Comparison of ENCODE assay signal across 8 mouse cellular contexts in genomic region chr13:55212011-55212360, GRCm38 (mm10). TPM values are rescaled to one million over a fixed set of nuclear protein-coding genes. Genes with fewer than 3 reads are reported as not detected.
DNase-seq lines count a peak whose midpoint lies in the region; ATAC-seq and TF ChIP-seq lines count a peak whose summit lies in the region.

No protein-coding gene starts in this region.

- dilution Hi-C loops in CH12.LX (cut with MboI; ENCODE audit: extremely low pct_ligation_motif_present, extremely low pct_unique_long_range_greater_than_20kb, low sequenced_read_pairs), result no loop called here

- 0% methylated on average over 8 of the region's 32 CpGs for WGBS in cerebellum, adult 2 months
- 0% methylated on average over 11 of the region's 32 CpGs for WGBS in forebrain, embryonic 11.5 days
- 0% methylated on average over 4 of the region's 32 CpGs for WGBS in hindbrain, embryonic 16.5 days
- WGBS in liver, embryonic 15.5 days (ENCODE audit: insufficient replicate concordance), result 0% methylated on average over 13 of the region's 32 CpGs
- WGBS in neural tube, embryonic 13.5 days, result 0% methylated on average over 2 of the region's 32 CpGs

- peaks cover 28% of the 10 kb centered on the region for H3K79me2 ChIP-seq in CH12.LX (replicated peaks; ENCODE audit: control insufficient read depth, extremely low read depth, insufficient read depth, poor library complexity, severe bottlenecking)

- TF ChIP-seq POLR2A in cerebellum, adult 2 months (IDR thresholded peaks at IDR 0.05; ENCODE audit: borderline replicate concordance, insufficient read depth, low read length), result no peak
- no peak for TF ChIP-seq POLR2A in CH12.LX (IDR thresholded peaks at IDR 0.05; ENCODE audit: low read depth, low read length)

- H3K4me2 ChIP-seq in CH12.LX (ENCODE audit: insufficient read depth, low read depth, poor library complexity, severe bottlenecking), result no peak overlapping the region
- H3K4me2 ChIP-seq in forebrain, embryonic 11.5 days (ENCODE audit: low read depth, low read length, severe bottlenecking), result peak overlapping the region; percentile 88
- H3K4me2 ChIP-seq in hindbrain, embryonic 16.5 days (ENCODE audit: low read length), result peak overlapping the region; percentile 74
- H3K4me2 ChIP-seq in liver, embryonic 15.5 days, result peak overlapping the region; percentile 100
- peak overlapping the region; percentile 82 for H3K4me2 ChIP-seq in neural tube, embryonic 13.5 days

- H3K9me3 ChIP-seq in CH12.LX (replicated peaks; ENCODE audit: low read length), result peaks cover 23% of the 10 kb centered on the region
- no peaks in the 10 kb centered on the region for H3K9me3 ChIP-seq in forebrain, embryonic 11.5 days (ENCODE audit: control insufficient read depth, low read length)
- H3K9me3 ChIP-seq in hindbrain, embryonic 16.5 days (ENCODE audit: control insufficient read depth, low read length), result no peaks in the 10 kb centered on the region
- no peaks in the 10 kb centered on the region for H3K9me3 ChIP-seq in liver, embryonic 15.5 days (replicated peaks)
- H3K9me3 ChIP-seq in neural tube, embryonic 13.5 days, result no peaks in the 10 kb centered on the region

- H3K27ac ChIP-seq in cerebellum, adult 2 months (ENCODE audit: insufficient read depth, low read length), result peak overlapping the region; percentile 97
- peak overlapping the region; percentile 68 for H3K27ac ChIP-seq in CH12.LX (ENCODE audit: insufficient read depth, low read depth)
- H3K27ac ChIP-seq in forebrain, embryonic 11.5 days (ENCODE audit: low read depth, low read length), result peak overlapping the region; percentile 98
- peak overlapping the region; percentile 94 for H3K27ac ChIP-seq in hindbrain, embryonic 16.5 days (ENCODE audit: low read depth, low read length)
- H3K27ac ChIP-seq in liver, embryonic 15.5 days (replicated peaks), result peak overlapping the region; percentile 93
- peak overlapping the region; percentile 98 for H3K27ac ChIP-seq in neural tube, embryonic 13.5 days (replicated peaks)

- TF ChIP-seq EP300 in CH12.LX (IDR thresholded peaks at IDR 0.05; ENCODE audit: low read length), result no peak

- peak; percentile 61 for ATAC-seq in forebrain, embryonic 11.5 days (replicated peaks; ENCODE audit: low FRiP score)
- peak; percentile 58 for ATAC-seq in hindbrain, embryonic 16.5 days
- peak; percentile 32 for ATAC-seq in liver, embryonic 15.5 days (ENCODE audit: insufficient read depth)
- ATAC-seq in neural tube, embryonic 13.5 days (ENCODE audit: low read depth), result peak; percentile 52

- TF ChIP-seq RAD21 in CH12.LX (IDR thresholded peaks at IDR 0.05; ENCODE audit: low read depth, low read length), result no peak

- no peaks in the 10 kb centered on the region for H3K27me3 ChIP-seq in cerebellum, adult 2 months (ENCODE audit: control insufficient read depth, insufficient read depth, low read length)
- no peaks in the 10 kb centered on the region for H3K27me3 ChIP-seq in CH12.LX (replicated peaks)
- H3K27me3 ChIP-seq in forebrain, embryonic 11.5 days (ENCODE audit: control insufficient read depth, insufficient read depth, low read length), result no peaks in the 10 kb centered on the region
- no peaks in the 10 kb centered on the region for H3K27me3 ChIP-seq in hindbrain, embryonic 16.5 days (replicated peaks; ENCODE audit: control insufficient read depth, insufficient read depth, low read length)
- H3K27me3 ChIP-seq in liver, embryonic 15.5 days, result 0 out of 2 replicates have a peak, but pooled peaks cover 3% of the 10 kb centered on the region
- H3K27me3 ChIP-seq in neural tube, embryonic 13.5 days, result no peaks in the 10 kb centered on the region

- H3K4me1 ChIP-seq in cerebellum, adult 2 months (ENCODE audit: control insufficient read depth, insufficient read depth, low read length), result peaks cover 9% of the 10 kb centered on the region; the same call in 1 of the 2 replicates
- peaks cover 5 to 22% of the 10 kb centered on the region in 2 experiments; a peak in 3 of 4 replicates for H3K4me1 ChIP-seq in CH12.LX (ENCODE audit: control insufficient read depth in 1 of 2, insufficient read depth in 2 of 2)
- H3K4me1 ChIP-seq in forebrain, embryonic 11.5 days (replicated peaks; ENCODE audit: control insufficient read depth, insufficient read depth, low read length), result peaks cover 21% of the 10 kb centered on the region
- H3K4me1 ChIP-seq in hindbrain, embryonic 16.5 days (ENCODE audit: control insufficient read depth, insufficient read depth, low read depth, low read length), result peaks cover 49% of the 10 kb centered on the region
- H3K4me1 ChIP-seq in liver, embryonic 15.5 days (replicated peaks), result peaks cover 75% of the 10 kb centered on the region
- H3K4me1 ChIP-seq in neural tube, embryonic 13.5 days (replicated peaks), result peaks cover 58% of the 10 kb centered on the region

- H3K36me3 ChIP-seq in CH12.LX (replicated peaks in 1 of 2; ENCODE audit: control insufficient read depth in 1 of 2, insufficient read depth in 1 of 2, low read length in 1 of 2), result peaks cover 0 to 9% of the 10 kb centered on the region in 2 experiments
- peaks cover 4% of the 10 kb centered on the region; the same call in 1 of the 2 replicates for H3K36me3 ChIP-seq in forebrain, embryonic 11.5 days (ENCODE audit: control insufficient read depth, insufficient read depth, low read length)
- peaks cover 2% of the 10 kb centered on the region; the same call in 1 of the 2 replicates for H3K36me3 ChIP-seq in hindbrain, embryonic 16.5 days (ENCODE audit: control insufficient read depth, insufficient read depth, low read length)
- H3K36me3 ChIP-seq in liver, embryonic 15.5 days (replicated peaks), result peaks cover 32% of the 10 kb centered on the region
- H3K36me3 ChIP-seq in neural tube, embryonic 13.5 days, result peaks cover 30% of the 10 kb centered on the region

- TF ChIP-seq CTCF in cerebellum, adult 2 months (IDR thresholded peaks at IDR 0.05; ENCODE audit: borderline replicate concordance, insufficient read depth, low read depth, low read length), result no peak
- no peak for TF ChIP-seq CTCF in CH12.LX (conservative IDR thresholded peaks at IDR 0.05 in 1 of 2, IDR thresholded peaks at IDR 0.05 in 1 of 2; ENCODE audit: low read depth in 2 of 2, low read length in 2 of 2)

- peak overlapping the region; percentile 87 for H3K4me3 ChIP-seq in cerebellum, adult 2 months (replicated peaks; ENCODE audit: insufficient read depth, low read depth, low read length)
- peak overlapping the region in 2 of 3 experiments; percentile 59 to 66 for H3K4me3 ChIP-seq in CH12.LX (replicated peaks in 1 of 3; ENCODE audit: low read depth in 2 of 3, low read length in 2 of 3, poor library complexity in 1 of 3)
- peak overlapping the region; percentile 64 for H3K4me3 ChIP-seq in forebrain, embryonic 11.5 days (ENCODE audit: low read depth, low read length)
- peak overlapping the region; percentile 51 for H3K4me3 ChIP-seq in hindbrain, embryonic 16.5 days (ENCODE audit: low read length)
- peak overlapping the region; percentile 86 for H3K4me3 ChIP-seq in liver, embryonic 15.5 days (replicated peaks)
- H3K4me3 ChIP-seq in neural tube, embryonic 13.5 days, result peak overlapping the region; percentile 78

- H3K9ac ChIP-seq in CH12.LX (ENCODE audit: insufficient read depth, low read depth), result peak overlapping the region; percentile 72
- peak overlapping the region; percentile 83 for H3K9ac ChIP-seq in forebrain, embryonic 11.5 days (ENCODE audit: low read length)
- H3K9ac ChIP-seq in hindbrain, embryonic 16.5 days (ENCODE audit: low read depth, low read length), result peak overlapping the region; percentile 70
- peak overlapping the region; percentile 93 for H3K9ac ChIP-seq in liver, embryonic 15.5 days
- H3K9ac ChIP-seq in neural tube, embryonic 13.5 days, result peak overlapping the region; percentile 95

- peak in 1 of 2 experiments; percentile 70 for DNase-seq in cerebellum, adult 2 months
- DNase-seq in cerebellum, adult 11 months, result no peak
- DNase-seq in CH12.LX (ENCODE audit: extremely low read depth), result no peak
- DNase-seq in forebrain, embryonic 11.5 days (ENCODE audit: low spot score), result no peak
- DNase-seq in yolk sac, embryonic 10.5 days (ENCODE audit: low spot score), result no peak

- in situ Hi-C loops in CH12.LX (cut with MboI; ENCODE audit: low pct_ligation_motif_present, low pct_unique_long_range_greater_than_20kb, low sequenced_read_pairs), result no loop called here

TF ChIP-seq in CH12.LX, 34 proteins besides CTCF, POLR2A, EP300 and RAD21:
- TF ChIP-seq USF2 (conservative IDR thresholded peaks at IDR 0.05; ENCODE audit: low read depth, low read length), result no peak
- no peak for TF ChIP-seq NRF1 (IDR thresholded peaks at IDR 0.05; ENCODE audit: low read depth, low read length)
- TF ChIP-seq USF1 (IDR thresholded peaks at IDR 0.05; ENCODE audit: low read depth, low read length), result no peak
- TF ChIP-seq E2F4 (IDR thresholded peaks at IDR 0.05; ENCODE audit: insufficient replicate concordance, low read depth, low read length), result no peak
- TF ChIP-seq BHLHE40 (IDR thresholded peaks at IDR 0.05; ENCODE audit: low read depth, low read length), result 0 out of 2 replicates have a peak, but pooled peaks have one; percentile 14

RNA-seq across cellular contexts. Expression of gene Nsd1, which starts 2.4 kb away (rescaled TPM):
- polyA plus RNA-seq in cerebellum, adult 2 months (2012; rRNA removed), result 47.5 and 49.5 TPM in 2 replicates
- total RNA-seq in CH12.LX (2012; rRNA removed), result 13.8 and 14.6 TPM in 2 replicates
- total RNA-seq in CH12.LX (2014; rRNA removed), result 11.2 and 11.8 TPM in 2 replicates
- 12.6 and 13.0 TPM in 2 replicates for polyA plus RNA-seq in CH12.LX (2012; ENCODE audit: insufficient read length, low read depth)
- polyA plus RNA-seq in forebrain, embryonic 11.5 days (2014; fragmentation: Nextera tagmentation; extraction: Ambion mirVana), result 69.6 and 79.3 TPM in 2 replicates
- 40.8 and 46.3 TPM in 2 replicates for polyA plus RNA-seq in hindbrain, embryonic 16.5 days (2015; fragmentation: Nextera tagmentation; extraction: Ambion mirVana)
- polyA plus RNA-seq in liver, embryonic 15.5 days (2015; fragmentation: Nextera tagmentation; extraction: Ambion mirVana), result 13.3 and 14.4 TPM in 2 replicates
- polyA plus RNA-seq in neural tube, embryonic 13.5 days (2015; fragmentation: Nextera tagmentation; extraction: Ambion mirVana), result 58.1 and 62.2 TPM in 2 replicates

RNA-seq across cellular contexts. Expression of gene Fgfr4, which starts 59.5 kb away (rescaled TPM):
- 0.05 and 0.16 TPM in 2 replicates for polyA plus RNA-seq in cerebellum, adult 2 months (2012; rRNA removed)
- total RNA-seq in CH12.LX (2012; rRNA removed), result not detected in 2 replicates
- total RNA-seq in CH12.LX (2014; rRNA removed), result not detected in 2 replicates
- polyA plus RNA-seq in CH12.LX (2012; ENCODE audit: insufficient read length, low read depth), result not detected in 2 replicates
- 0.23 and 0.27 TPM in 2 replicates for polyA plus RNA-seq in forebrain, embryonic 11.5 days (2014; fragmentation: Nextera tagmentation; extraction: Ambion mirVana)
- 1.3 and 1.6 TPM in 2 replicates for polyA plus RNA-seq in hindbrain, embryonic 16.5 days (2015; fragmentation: Nextera tagmentation; extraction: Ambion mirVana)
- 5.8 and 6.8 TPM in 2 replicates for polyA plus RNA-seq in liver, embryonic 15.5 days (2015; fragmentation: Nextera tagmentation; extraction: Ambion mirVana)
- 1.1 and 1.9 TPM in 2 replicates for polyA plus RNA-seq in neural tube, embryonic 13.5 days (2015; fragmentation: Nextera tagmentation; extraction: Ambion mirVana)
